Mouse (Mus musculus) MEL (cell line): ENCODE measurements around the gene Olfr9. TPM values are rescaled to one million over a fixed set of nuclear protein-coding genes. Genes with fewer than 3 reads are reported as not detected.

ENCODE experiments used
- DNase-seq: peaks from one replicate; pipeline ENCODE4 v3.0.0; 2011; ENCODE audit warnings: low read depth, low spot score
- H3K27ac ChIP-seq: 2 replicates; pipeline ENCODE4 v1.5.1; 2012; ENCODE audit warnings: low read depth, mild to moderate bottlenecking, control low read depth, low read length, moderate library complexity; ENCODE audit not compliant: control insufficient read depth
- H3K27me3 ChIP-seq, 2 experiments: fragments of 150-350 bp in 1 of 2; sonication (generic) in 1 of 2; 2 replicates each; pipeline ENCODE4 v1.6.1; 2012; ENCODE audit warnings: low read length in 2 of 2, mild to moderate bottlenecking in 2 of 2, improper control_type of control experiment in 1 of 2, moderate library complexity in 1 of 2; ENCODE audit not compliant: insufficient read depth in 2 of 2, control insufficient read depth in 1 of 2
- H3K36me3 ChIP-seq, 2 experiments: 2 replicates each; pipeline ENCODE4 v1.6.1; 2012 to 2014; ENCODE audit warnings: low read length in 2 of 2, improper control_type of control experiment in 1 of 2, inconsistent platforms in 1 of 2, mild to moderate bottlenecking in 1 of 2; ENCODE audit not compliant: insufficient read depth in 2 of 2, control insufficient read depth in 1 of 2
- H3K4me1 ChIP-seq, 2 experiments: fragments of 150-350 bp in 1 of 2; sonication (generic) in 1 of 2; 2 replicates each; pipeline ENCODE4 v1.6.1; 2012; ENCODE audit warnings: low read length in 2 of 2, improper control_type of control experiment in 1 of 2, mild to moderate bottlenecking in 1 of 2; ENCODE audit not compliant: insufficient read depth in 2 of 2, control insufficient read depth in 1 of 2
- H3K4me3 ChIP-seq, 2 experiments: fragments of 150-350 bp in 1 of 2; sonication (generic) in 1 of 2; 2 replicates each; pipeline ENCODE4 v1.5.1; 2012; ENCODE audit warnings: low read depth in 2 of 2, low read length in 2 of 2, mild to moderate bottlenecking in 2 of 2, moderate library complexity in 2 of 2, control low read depth in 1 of 2, improper control_type of control experiment in 1 of 2; ENCODE audit not compliant: control insufficient read depth in 1 of 2, insufficient read depth in 1 of 2
- H3K79me2 ChIP-seq: 2 replicates; pipeline ENCODE4 v1.6.1; 2012; ENCODE audit warnings: mild to moderate bottlenecking, low read length, moderate library complexity; ENCODE audit not compliant: control insufficient read depth, poor library complexity, insufficient read depth
- H3K9ac ChIP-seq: 2 replicates; pipeline ENCODE4 v1.6.1; 2012; ENCODE audit warnings: low read depth, mild to moderate bottlenecking, control low read depth, low read length, moderate library complexity; ENCODE audit not compliant: control insufficient read depth, poor library complexity, severe bottlenecking
- H3K9me3 ChIP-seq: fragments of 150-350 bp; sonication (generic); replicated peaks from 2 replicates; pipeline ENCODE4 v1.6.1; 2012; ENCODE audit warnings: mild to moderate bottlenecking, low read length, improper control_type of control experiment, moderate library complexity; ENCODE audit not compliant: insufficient read depth
- CHD1 ChIP-seq: IDR thresholded peaks from 2 replicates; pipeline ENCODE4 v1.6.1; 2012; ENCODE audit warnings: low read depth, mild to moderate bottlenecking, inconsistent platforms, low read length, improper control_type of control experiment
- CHD2 ChIP-seq: IDR thresholded peaks from 2 replicates; pipeline ENCODE4 v1.6.1; 2011; ENCODE audit warnings: low read length, improper control_type of control experiment
- CTCF ChIP-seq, 3 experiments: IDR thresholded peaks in 2 of 3; conservative IDR thresholded peaks in 1 of 3; 2 replicates each; pipeline ENCODE4 v1.5.1; 2011 to 2012; ENCODE audit warnings: low read length in 3 of 3, low read depth in 2 of 3, mild to moderate bottlenecking in 2 of 3, improper control_type of control experiment in 1 of 3, inconsistent platforms in 1 of 3, mixed read lengths in 1 of 3, moderate library complexity in 1 of 3; ENCODE audit not compliant: control insufficient read depth in 1 of 3, insufficient read depth in 1 of 3, poor library complexity in 1 of 3, severe bottlenecking in 1 of 3
- ELF1 ChIP-seq: IDR thresholded peaks from 2 replicates; pipeline ENCODE4 v1.6.1; 2014; ENCODE audit warnings: low read depth, mild to moderate bottlenecking, inconsistent platforms, low read length, improper control_type of control experiment, moderate library complexity
- GATA1 ChIP-seq: IDR thresholded peaks from 2 replicates; pipeline ENCODE4 v1.6.1; 2011; ENCODE audit warnings: low read depth, low read length, improper control_type of control experiment
- JUND ChIP-seq: IDR thresholded peaks from 2 replicates; pipeline ENCODE4 v1.6.1; 2011; ENCODE audit warnings: low read depth, mild to moderate bottlenecking, improper control_type of control experiment, low read length
- MYB ChIP-seq: IDR thresholded peaks from 2 replicates; pipeline ENCODE4 v1.6.1; 2011; ENCODE audit warnings: mild to moderate bottlenecking, low read depth, low read length, improper control_type of control experiment
- MYC ChIP-seq: IDR thresholded peaks from 2 replicates; pipeline ENCODE4 v1.6.1; 2011; ENCODE audit warnings: low read depth, mild to moderate bottlenecking, low read length, improper control_type of control experiment, moderate library complexity
- POLR2A ChIP-seq, 2 experiments: IDR thresholded peaks; 2 replicates each; pipeline ENCODE4 v1.6.1; 2011 to 2012; ENCODE audit warnings: low read length in 2 of 2, mild to moderate bottlenecking in 2 of 2, control low read depth in 1 of 2, improper control_type of control experiment in 1 of 2, low read depth in 1 of 2, moderate library complexity in 1 of 2; ENCODE audit not compliant: control insufficient read depth in 1 of 2, insufficient read depth in 1 of 2, poor library complexity in 1 of 2
- POLR2AphosphoS2 ChIP-seq: IDR thresholded peaks from 2 replicates; pipeline ENCODE4 v1.6.1; 2011; ENCODE audit warnings: low read length, improper control_type of control experiment
- SMC3 ChIP-seq: IDR thresholded peaks from 2 replicates; pipeline ENCODE4 v1.6.1; 2011; ENCODE audit warnings: low read depth, low read length, improper control_type of control experiment
- USF1 ChIP-seq: IDR thresholded peaks from 2 replicates; pipeline ENCODE4 v1.6.1; 2014; ENCODE audit warnings: low read depth, mild to moderate bottlenecking, inconsistent platforms, low read length, improper control_type of control experiment, moderate library complexity
- USF2 ChIP-seq, 2 experiments: IDR thresholded peaks; 2 replicates each; pipeline ENCODE4 v1.6.1; 2011 to 2012; ENCODE audit warnings: improper control_type of control experiment in 2 of 2, low read length in 2 of 2, borderline replicate concordance in 1 of 2, inconsistent platforms in 1 of 2, low read depth in 1 of 2, mild to moderate bottlenecking in 1 of 2; ENCODE audit not compliant: insufficient read depth in 1 of 2
- ZC3H11A ChIP-seq: IDR thresholded peaks from 2 replicates; pipeline ENCODE4 v1.6.1; 2012; ENCODE audit warnings: low read depth, mild to moderate bottlenecking, inconsistent platforms, low read length, improper control_type of control experiment
- ZMIZ1 ChIP-seq: IDR thresholded peaks from 2 replicates; pipeline ENCODE4 v1.6.1; 2012; ENCODE audit warnings: low read depth, mild to moderate bottlenecking, inconsistent platforms, low read length, improper control_type of control experiment, moderate library complexity
- ZNF384 ChIP-seq: IDR thresholded peaks from 2 replicates; pipeline ENCODE4 v1.6.1; 2012; ENCODE audit warnings: low read depth, mild to moderate bottlenecking, inconsistent platforms, low read length, improper control_type of control experiment
- polyA plus RNA-seq, 2 experiments: library from polyadenylated mRNA; stranded (reverse) in 1 of 2; unstranded in 1 of 2; fragments of >175 nt in 1 of 2; fragments of >200 nt in 1 of 2; gene quantifications; 2 replicates each; pipeline versions ENCODE4 v1.2.1 to v1.2.4; 2012; ENCODE audit warnings: low replicate concordance in 2 of 2, low read depth in 1 of 2; ENCODE audit not compliant: insufficient read length in 2 of 2, insufficient read depth in 1 of 2, missing spikeins in 1 of 2
- total RNA-seq: library from RNA; depleted of rRNA; stranded (reverse); fragments of 300-350 nt; gene quantifications from 2 replicates; pipeline ENCODE4 v1.2.3, GENCODE M21; 2012

Gene Olfr9
- total and polyA plus RNA-seq, 3 experiments, result not detected

DNA sequence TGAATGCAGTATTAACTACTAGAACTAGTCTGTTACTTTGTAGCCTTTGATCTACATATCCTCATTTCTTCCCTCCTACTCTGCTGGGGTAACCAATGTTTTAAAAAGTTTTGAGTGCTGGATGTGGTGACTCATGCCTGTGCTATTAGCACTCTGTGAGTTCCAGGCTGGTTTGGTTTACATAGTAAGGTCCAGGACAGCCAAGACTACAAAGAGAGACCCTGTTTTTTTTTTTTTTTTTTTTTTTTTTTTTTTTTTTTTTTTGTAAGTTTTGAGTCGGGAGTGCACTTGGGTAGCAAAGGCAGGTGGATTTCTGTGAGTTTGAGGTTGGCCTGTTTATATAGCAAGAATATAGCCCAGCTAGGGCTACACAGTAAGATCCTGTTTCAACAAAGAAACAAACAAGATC is 20.9 kb upstream of the Olfr9 start:
- no peaks in the 10 kb centered on the region for H3K79me2 ChIP-seq
- H3K27me3 ChIP-seq, result peaks cover 0 to 2% of the 10 kb centered on the region in 2 experiments; a peak in 1 of 4 replicates
- no peak overlapping the region for H3K27ac ChIP-seq
- TF ChIP-seq ELF1 (no peak), ZNF384 (peak; percentile 55; the same call in 1 of the 2 replicates)
- DNase-seq, result no peak
- H3K4me1 ChIP-seq, result no peaks in the 10 kb centered on the region; a peak in 1 of 4 replicates
- H3K4me3 ChIP-seq, result no peak overlapping the region
- no peak overlapping the region for H3K9ac ChIP-seq
- H3K9me3 ChIP-seq, result no peaks in the 10 kb centered on the region
- H3K36me3 ChIP-seq, result no peaks in the 10 kb centered on the region; a peak in 1 of 4 replicates

GRCm38 (mm10) chr10:128970740-128971250 is 18.4 kb upstream of the Olfr9 start:
- no peaks in the 10 kb centered on the region for H3K79me2 ChIP-seq
- H3K9me3 ChIP-seq, result no peaks in the 10 kb centered on the region
- DNase-seq, result no peak
- no peaks in the 10 kb centered on the region; a peak in 1 of 4 replicates for H3K36me3 ChIP-seq
- H3K9ac ChIP-seq, result no peak overlapping the region
- H3K4me3 ChIP-seq, result no peak overlapping the region
- no peak for TF ChIP-seq CHD2
- no peak for TF ChIP-seq GATA1
- no peak for TF ChIP-seq ZC3H11A
- TF ChIP-seq POLR2A (IDR thresholded peaks at IDR 0.05; ENCODE audit: control insufficient read depth in 1 of 2, insufficient read depth in 1 of 2, low read depth in 1 of 2, low read length in 2 of 2, poor library complexity in 1 of 2), result no peak
- TF ChIP-seq MYC, result no peak
- TF ChIP-seq SMC3, result no peak
- no peak for TF ChIP-seq USF2 (IDR thresholded peaks at IDR 0.05; ENCODE audit: borderline replicate concordance in 1 of 2, insufficient read depth in 1 of 2, low read depth in 1 of 2, low read length in 2 of 2)
- no peak for TF ChIP-seq CTCF (IDR thresholded peaks at IDR 0.05 in 2 of 3, conservative IDR thresholded peaks at IDR 0.05 in 1 of 3; ENCODE audit: control insufficient read depth in 1 of 3, insufficient read depth in 1 of 3, low read depth in 2 of 3, low read length in 3 of 3, poor library complexity in 1 of 3, severe bottlenecking in 1 of 3)
- TF ChIP-seq ELF1, result no peak
- no peak for TF ChIP-seq POLR2AphosphoS2
- TF ChIP-seq MYB, result no peak
- TF ChIP-seq CHD1, result no peak
- TF ChIP-seq ZMIZ1, result no peak
- no peak for TF ChIP-seq JUND
- H3K4me1 ChIP-seq, result no peaks in the 10 kb centered on the region; a peak in 1 of 4 replicates
- peaks cover 0 to 2% of the 10 kb centered on the region in 2 experiments; a peak in 1 of 4 replicates for H3K27me3 ChIP-seq
- no peak overlapping the region for H3K27ac ChIP-seq

DNA sequence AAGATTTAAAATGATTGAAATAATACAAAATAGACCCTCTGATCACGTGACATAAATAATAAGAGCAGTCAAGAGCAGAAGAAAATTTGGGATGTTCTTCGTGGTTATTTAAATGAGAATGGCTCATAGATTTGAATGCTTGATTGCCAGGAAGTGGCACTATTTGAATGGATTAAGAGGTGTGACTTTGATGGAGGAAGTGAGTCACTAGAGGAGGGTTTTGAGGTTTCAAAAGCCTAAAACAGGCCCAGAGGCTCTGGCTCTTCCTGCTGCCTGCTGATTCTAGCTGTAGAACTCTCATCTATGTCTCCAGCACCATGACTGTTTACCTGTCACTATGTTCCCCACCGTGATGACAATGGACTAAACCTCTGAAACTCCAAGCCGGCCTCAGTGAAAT is 16.4 kb upstream of the Olfr9 start:
- Histone ChIP-seq H3K36me3 (no peaks in the 10 kb centered on the region; a peak in 1 of 4 replicates), H3K27ac (no peak overlapping the region)
- no peak for DNase-seq
- TF ChIP-seq SMC3 (no peak), USF1 (peak; percentile 19; the same call in 1 of the 2 replicates)
- TF ChIP-seq, all 39 proteins: peak for 1
- H3K4me1 ChIP-seq, result no peaks in the 10 kb centered on the region
- H3K4me3 ChIP-seq, result no peak overlapping the region
- H3K9me3 ChIP-seq, result no peaks in the 10 kb centered on the region
- H3K79me2 ChIP-seq, result no peaks in the 10 kb centered on the region
- no peak overlapping the region for H3K9ac ChIP-seq
- peaks cover 0 to under 1% of the 10 kb centered on the region in 2 experiments; a peak in 1 of 4 replicates for H3K27me3 ChIP-seq
